Mouse (Mus musculus) forebrain, embryonic 15.5 days (tissue): ENCODE data around the gene Gm12216. TPM values are rescaled to one million over a fixed set of nuclear protein-coding genes. Genes with fewer than 3 reads are reported as not detected.

Experiments used
- ATAC-seq: fragments of 200-750 bp; cut with Nextera tagmentation; replicated peaks from 2 replicates; pipeline ENCODE4 v1.8.0; 2017; ENCODE audit warnings: mild to moderate bottlenecking, moderate TSS enrichment, moderate library complexity
- H3K27ac ChIP-seq: fragments of 300-500 bp; sonication (generic); replicated peaks from 2 replicates; pipeline ENCODE4 v1.5.1; 2015; ENCODE audit warnings: mild to moderate bottlenecking, inconsistent platforms
- H3K27me3 ChIP-seq: fragments of 300-500 bp; sonication (generic); 2 replicates; pipeline ENCODE4 v1.6.1; 2015; ENCODE audit warnings: inconsistent platforms
- H3K36me3 ChIP-seq: fragments of 300-500 bp; sonication (generic); 2 replicates; pipeline ENCODE4 v1.6.1; 2015; ENCODE audit warnings: mild to moderate bottlenecking, inconsistent platforms
- H3K4me1 ChIP-seq: fragments of 300-500 bp; sonication (generic); 2 replicates; pipeline ENCODE4 v1.6.1; 2015; ENCODE audit warnings: inconsistent platforms
- H3K4me2 ChIP-seq: fragments of 300-500 bp; sonication (generic); replicated peaks from 2 replicates; pipeline ENCODE4 v1.6.1; 2015; ENCODE audit warnings: mild to moderate bottlenecking, inconsistent platforms
- H3K4me3 ChIP-seq: fragments of 300-500 bp; sonication (generic); 2 replicates; pipeline ENCODE4 v1.5.1; 2015; ENCODE audit warnings: mild to moderate bottlenecking, inconsistent platforms
- H3K9ac ChIP-seq: fragments of 300-500 bp; sonication (generic); replicated peaks from 2 replicates; pipeline ENCODE4 v1.6.1; 2015; ENCODE audit warnings: mild to moderate bottlenecking, inconsistent platforms
- H3K9me3 ChIP-seq: fragments of 300-500 bp; sonication (generic); 2 replicates; pipeline ENCODE4 v1.6.1; 2016; ENCODE audit warnings: inconsistent platforms
- WGBS: fragments of 180-500 bp; shearing (Covaris S2); methylation state at CpG from one replicate; pipeline ENCODE4 v1.1.7; 2015; ENCODE audit warnings: mixed read lengths; 5-methylcytosine and 5-hydroxymethylcytosine counted together
- polyA plus RNA-seq: library from polyadenylated mRNA; unstranded; fragments of >200 nt; fragmentation: Nextera tagmentation; extraction: Ambion mirVana; gene quantifications from 2 replicates; pipeline ENCODE4 v1.2.1, GENCODE M21; 2015

Gene Gm12216
- polyA plus RNA-seq, 1 experiment from 2014 or later: not detected

- 89% methylated on average over 10 of the region's 10 CpGs for WGBS
- no peak overlapping the region for H3K4me3 ChIP-seq
Measured at GRCm38 (mm10) chr11:53798041-53798711, 60.9 kb downstream of the Gm12216 start.

GRCm38 (mm10) chr11:53797386-53797920, 61.6 kb downstream of the Gm12216 start:
- no peak overlapping the region for H3K4me3 ChIP-seq
- no peak overlapping the region for H3K4me2 ChIP-seq
- WGBS: 60% methylated on average over 6 of the region's 6 CpGs
- no peak for ATAC-seq
- H3K27ac ChIP-seq: no peak overlapping the region
- 0 out of 2 replicates have a peak, but pooled peaks cover 7% of the 10 kb centered on the region for H3K4me1 ChIP-seq
- H3K27me3 ChIP-seq: no peaks in the 10 kb centered on the region
- H3K9ac ChIP-seq: no peak overlapping the region
- no peaks in the 10 kb centered on the region for H3K9me3 ChIP-seq
- H3K36me3 ChIP-seq: no peaks in the 10 kb centered on the region

More at GRCm38 (mm10) chr11:53798041-53798711, 60.9 kb downstream of the Gm12216 start:
- no peak for ATAC-seq
- no peaks in the 10 kb centered on the region for H3K27me3 ChIP-seq
- no peak overlapping the region for H3K9ac ChIP-seq
- H3K4me1 ChIP-seq: 0 out of 2 replicates have a peak, but pooled peaks cover 1% of the 10 kb centered on the region
- no peaks in the 10 kb centered on the region for H3K9me3 ChIP-seq
- H3K36me3 ChIP-seq: no peaks in the 10 kb centered on the region
- H3K4me2 ChIP-seq: no peak overlapping the region
- H3K27ac ChIP-seq: no peak overlapping the region

GRCm38 (mm10) chr11:53796409-53797151, 62.5 kb downstream of the Gm12216 start:
- Histone ChIP-seq H3K36me3 (no peaks in the 10 kb centered on the region), H3K9me3 (no peaks in the 10 kb centered on the region), H3K27ac (no peak overlapping the region), H3K27me3 (no peaks in the 10 kb centered on the region), H3K4me3 (no peak overlapping the region), H3K4me2 (no peak overlapping the region), H3K4me1 (0 out of 2 replicates have a peak, but pooled peaks cover 7% of the 10 kb centered on the region), H3K9ac (no peak overlapping the region)
- 70% methylated on average over 12 of the region's 12 CpGs for WGBS
- ATAC-seq: no peak

GRCm38 (mm10) chr11:53795813-53796212, 63.2 kb downstream of the Gm12216 start:
- Histone ChIP-seq H3K4me1 (0 out of 2 replicates have a peak, but pooled peaks cover 7% of the 10 kb centered on the region), H3K4me3 (no peak overlapping the region), H3K9me3 (no peaks in the 10 kb centered on the region), H3K36me3 (no peaks in the 10 kb centered on the region), H3K4me2 (no peak overlapping the region), H3K27me3 (no peaks in the 10 kb centered on the region), H3K9ac (no peak overlapping the region), H3K27ac (no peak overlapping the region)
- ATAC-seq: no peak
- 84% methylated on average over 8 of the region's 8 CpGs for WGBS

GRCm38 (mm10) chr11:53794671-53795557, 64.1 kb downstream of the Gm12216 start:
- Histone ChIP-seq H3K27me3 (no peaks in the 10 kb centered on the region), H3K4me3 (no peak overlapping the region), H3K9ac (no peak overlapping the region), H3K4me2 (no peak overlapping the region), H3K9me3 (no peaks in the 10 kb centered on the region), H3K4me1 (0 out of 2 replicates have a peak, but pooled peaks cover 7% of the 10 kb centered on the region), H3K36me3 (no peaks in the 10 kb centered on the region), H3K27ac (no peak overlapping the region)
- ATAC-seq: no peak
- WGBS: 77% methylated on average over 25 of the region's 25 CpGs

- Histone ChIP-seq H3K36me3 (no peaks in the 10 kb centered on the region), H3K27ac (no peak overlapping the region), H3K4me1 (0 out of 2 replicates have a peak, but pooled peaks cover 7% of the 10 kb centered on the region), H3K9me3 (no peaks in the 10 kb centered on the region), H3K27me3 (no peaks in the 10 kb centered on the region), H3K4me2 (no peak overlapping the region), H3K4me3 (no peak overlapping the region), H3K9ac (no peak overlapping the region)
- no peak for ATAC-seq
- WGBS: 71% methylated on average over 3 of the region's 3 CpGs
Measured at GRCm38 (mm10) chr11:53794015-53794414, 65.0 kb downstream of the Gm12216 start.

- Histone ChIP-seq H3K9ac (no peak overlapping the region), H3K9me3 (no peaks in the 10 kb centered on the region), H3K4me3 (no peak overlapping the region), H3K4me1 (0 out of 2 replicates have a peak, but pooled peaks cover 7% of the 10 kb centered on the region), H3K36me3 (no peaks in the 10 kb centered on the region), H3K27me3 (no peaks in the 10 kb centered on the region), H3K27ac (no peak overlapping the region), H3K4me2 (no peak overlapping the region)
- ATAC-seq: no peak
- 41% methylated on average over 3 of the region's 3 CpGs for WGBS
Measured at GRCm38 (mm10) chr11:53792986-53793385, 66.1 kb downstream of the Gm12216 start.

- Histone ChIP-seq H3K4me3 (no peak overlapping the region), H3K27ac (no peak overlapping the region), H3K36me3 (no peaks in the 10 kb centered on the region), H3K9me3 (no peaks in the 10 kb centered on the region), H3K27me3 (no peaks in the 10 kb centered on the region), H3K4me1 (0 out of 2 replicates have a peak, but pooled peaks cover 7% of the 10 kb centered on the region), H3K4me2 (no peak overlapping the region), H3K9ac (no peak overlapping the region)
- 67% methylated on average over 3 of the region's 3 CpGs for WGBS
- ATAC-seq: no peak
Measured at GRCm38 (mm10) chr11:53789277-53789676, 69.8 kb downstream of the Gm12216 start.

- Histone ChIP-seq H3K9ac (no peak overlapping the region), H3K27me3 (no peaks in the 10 kb centered on the region), H3K27ac (no peak overlapping the region), H3K4me2 (no peak overlapping the region), H3K9me3 (no peaks in the 10 kb centered on the region), H3K4me1 (0 out of 2 replicates have a peak, but pooled peaks cover 6% of the 10 kb centered on the region), H3K36me3 (no peaks in the 10 kb centered on the region), H3K4me3 (no peak overlapping the region)
- no peak for ATAC-seq
- WGBS: 76% methylated on average over 8 of the region's 8 CpGs
Measured at GRCm38 (mm10) chr11:53788196-53788595, 70.9 kb downstream of the Gm12216 start.

- WGBS: 87% methylated on average over 13 of the region's 13 CpGs
- H3K4me1 ChIP-seq: no peaks in the 10 kb centered on the region
- no peak for ATAC-seq
- H3K9ac ChIP-seq: no peak overlapping the region
- no peak overlapping the region for H3K4me2 ChIP-seq
- no peak overlapping the region for H3K27ac ChIP-seq
- no peaks in the 10 kb centered on the region for H3K36me3 ChIP-seq
- H3K9me3 ChIP-seq: no peaks in the 10 kb centered on the region
- H3K27me3 ChIP-seq: no peaks in the 10 kb centered on the region
- H3K4me3 ChIP-seq: no peak overlapping the region
Measured at GRCm38 (mm10) chr11:53786058-53787031, 72.7 kb downstream of the Gm12216 start.
